Mouse (Mus musculus): ENCODE data around the gene Kctd11.

The Kctd11 gene

DNA sequence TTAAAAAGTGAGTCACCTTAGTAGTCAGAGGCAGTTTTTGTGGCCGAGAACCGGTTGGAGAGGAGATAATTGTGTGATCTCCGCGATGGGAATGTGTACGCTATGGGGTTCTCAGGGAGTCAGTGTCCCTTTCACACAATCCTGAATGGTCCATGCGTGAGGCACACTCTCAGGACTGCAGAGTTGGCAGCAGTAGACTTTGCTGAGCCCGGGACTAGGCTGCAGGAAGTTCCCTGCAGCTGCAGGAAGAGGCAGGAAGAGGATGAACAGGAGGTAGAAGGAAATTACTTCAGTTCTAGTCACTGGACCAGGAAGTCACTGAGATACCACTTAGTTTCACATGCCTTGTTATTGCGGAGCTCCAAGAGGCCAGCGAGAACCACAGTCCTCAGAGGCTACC, 32.1 kb downstream of the Kctd11 start:
- peak in 1 of 2 experiments; percentile 63 for DNase-seq (ENCODE audit: low spot score in 2 of 2)

DNA sequence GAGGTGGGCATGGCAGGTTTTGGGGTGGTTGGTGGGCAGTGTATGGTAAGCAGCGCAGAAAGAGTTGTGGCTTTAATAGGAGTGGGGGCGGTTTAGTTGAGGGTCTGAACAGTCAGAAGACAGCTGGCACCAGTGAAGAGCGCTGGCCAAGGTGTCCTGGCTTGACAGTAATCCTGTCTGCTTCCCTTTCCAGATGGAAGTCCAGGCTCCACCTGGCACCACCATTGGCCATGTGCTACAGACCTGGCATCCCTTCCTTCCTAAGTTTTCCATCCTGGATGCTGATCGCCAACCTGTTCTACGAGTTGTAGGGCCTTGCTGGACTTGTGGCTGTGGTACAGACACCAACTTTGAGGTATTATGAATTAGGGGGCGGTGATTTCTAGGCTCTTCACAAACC, 33.2 kb downstream of the Kctd11 start:
- peak in 1 of 2 experiments; percentile 66 for DNase-seq (ENCODE audit: low spot score in 2 of 2)

DNA sequence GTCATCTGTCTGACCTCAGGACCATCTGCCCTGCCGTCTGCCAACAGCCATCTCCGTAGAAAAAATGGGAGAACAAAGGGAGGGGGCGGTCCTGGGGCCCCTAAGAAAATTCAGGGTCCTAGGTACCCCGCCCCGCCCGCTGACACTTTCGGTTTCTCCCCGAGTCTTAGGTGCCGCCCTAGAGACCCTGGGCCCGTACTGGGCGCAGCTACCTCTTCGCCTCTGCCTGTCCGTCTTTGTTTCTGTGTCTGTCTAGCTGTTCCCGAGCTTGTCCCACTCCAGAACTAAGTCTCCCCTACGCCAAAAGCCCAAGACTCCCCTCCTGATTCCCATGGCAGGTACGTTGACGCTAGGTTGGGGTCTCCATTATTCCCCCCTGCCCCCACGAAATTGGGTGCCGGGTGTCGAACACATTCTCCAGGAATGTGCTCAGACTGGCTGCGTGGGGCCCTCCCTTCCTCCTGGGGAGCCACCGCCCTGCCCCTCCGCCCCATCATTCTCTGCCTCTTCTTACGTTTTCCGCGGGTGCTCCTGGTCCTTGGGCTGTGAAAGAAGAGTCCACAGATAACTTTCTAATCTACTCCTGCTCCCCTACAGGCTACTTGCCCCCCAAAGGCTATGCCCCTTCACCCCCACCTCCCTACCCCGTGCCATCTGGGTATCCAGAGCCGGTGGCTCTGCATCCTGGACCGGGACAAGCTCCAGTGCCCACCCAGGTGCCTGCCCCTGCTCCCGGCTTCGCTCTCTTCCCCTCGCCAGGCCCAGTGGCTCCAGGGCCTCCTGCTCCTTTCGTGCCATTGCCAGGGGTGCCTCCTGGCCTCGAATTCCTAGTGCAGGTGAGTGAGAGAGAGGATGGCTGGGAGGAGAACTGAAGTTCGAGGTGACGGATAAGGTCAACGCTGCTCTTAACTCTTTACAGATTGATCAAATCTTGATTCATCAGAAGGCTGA, 34.2 kb downstream of the Kctd11 start:
- peak; percentile 52 to 77 for DNase-seq (ENCODE audit: low spot score in 2 of 2)

DNA sequence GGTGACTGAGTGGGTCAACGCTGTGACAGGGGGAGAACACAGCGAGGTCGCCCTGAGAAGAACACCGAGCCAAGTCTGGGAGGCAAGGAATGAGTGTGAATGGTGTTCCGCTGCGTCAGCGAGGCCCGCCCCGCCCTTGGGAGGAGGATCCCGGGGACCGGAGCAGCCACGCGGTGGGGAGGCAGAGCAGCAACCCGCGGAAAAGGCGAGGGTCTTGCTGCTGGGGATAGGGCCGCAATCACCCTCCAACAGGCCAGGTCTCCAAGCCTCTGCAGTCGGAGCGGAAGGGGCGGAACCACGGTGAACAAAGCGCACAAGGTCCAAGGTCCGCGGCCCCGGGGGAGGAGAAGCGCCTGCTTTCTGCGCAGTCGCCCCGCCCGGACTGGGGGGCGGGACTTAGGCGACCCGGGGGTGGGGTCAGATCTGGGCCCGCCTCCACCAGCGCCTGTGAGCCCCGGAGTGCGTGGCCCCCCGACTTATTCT, 35.0 kb downstream of the Kctd11 start, which contains the start of gene Plscr3:
Plscr3 (plus strand) TSS at position 179 of the 483 bp plus-strand sequence.
- peak; percentile 94 to 97 for DNase-seq (ENCODE audit: low spot score in 2 of 2)

DNA sequence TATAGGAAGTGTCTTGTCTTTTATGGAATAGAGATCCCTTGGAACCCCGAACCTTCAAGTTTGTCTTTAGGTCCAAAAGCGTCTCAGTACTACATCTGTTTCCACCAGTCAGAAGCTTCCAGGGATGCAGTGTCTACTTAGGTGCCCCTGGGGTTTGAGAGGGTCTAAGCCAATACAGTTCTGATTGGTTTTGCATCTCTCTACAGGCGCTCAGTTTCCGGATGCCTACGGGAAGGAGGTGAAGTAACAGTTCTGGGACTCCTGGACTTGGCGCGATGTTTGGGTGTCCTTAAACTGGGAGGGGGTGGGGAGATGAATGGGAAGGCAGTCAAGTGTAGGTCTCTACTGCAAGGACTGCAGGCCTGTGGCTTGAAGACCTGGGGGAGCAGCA, 42.5 kb downstream of the Kctd11 start:
- peak in 1 of 2 experiments; percentile 20 for DNase-seq (ENCODE audit: low spot score in 2 of 2)

DNA sequence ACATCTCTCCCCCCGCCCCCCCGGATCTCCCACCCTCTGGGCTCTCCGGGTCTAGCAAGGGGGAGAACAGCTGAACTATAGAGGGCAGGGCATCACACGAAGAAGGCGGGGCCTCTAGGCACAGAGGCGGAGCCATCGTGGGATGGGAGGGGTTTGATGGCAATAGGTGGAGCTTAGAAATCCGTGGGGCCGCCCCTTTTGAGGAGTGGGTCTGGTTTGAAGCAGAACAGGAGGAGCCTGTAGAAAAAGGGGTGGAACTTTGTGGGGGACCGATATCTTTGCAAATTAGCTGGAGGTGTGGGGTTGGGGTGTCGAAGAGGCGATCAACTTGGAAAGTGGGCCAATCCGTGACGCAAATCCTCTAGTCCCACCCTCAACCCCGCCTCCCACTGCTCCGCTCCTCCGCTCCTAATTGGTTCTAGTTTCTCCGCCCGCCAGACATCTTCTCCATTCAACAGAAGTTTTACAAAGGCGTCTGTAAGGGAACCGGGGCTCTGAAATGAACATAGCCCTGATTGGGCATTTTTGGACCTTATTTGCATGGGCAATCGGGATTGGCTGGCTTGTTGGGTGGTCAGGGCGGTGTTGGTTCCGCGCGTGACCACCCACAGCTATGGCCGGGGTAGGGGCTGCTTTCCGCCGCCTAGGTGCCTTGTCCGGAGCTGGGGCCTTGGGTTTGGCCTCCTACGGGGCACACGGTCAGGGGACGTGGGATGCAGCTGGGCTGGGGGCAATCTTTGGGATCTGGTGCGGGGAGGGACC, 43.1 kb downstream of the Kctd11 start, which contains the start of gene Tmem256:
Tmem256 (plus strand) TSS at position 563 of the 762 bp plus-strand sequence.
- peak; percentile 93 to 94 for DNase-seq (ENCODE audit: low spot score in 2 of 2)

DNA sequence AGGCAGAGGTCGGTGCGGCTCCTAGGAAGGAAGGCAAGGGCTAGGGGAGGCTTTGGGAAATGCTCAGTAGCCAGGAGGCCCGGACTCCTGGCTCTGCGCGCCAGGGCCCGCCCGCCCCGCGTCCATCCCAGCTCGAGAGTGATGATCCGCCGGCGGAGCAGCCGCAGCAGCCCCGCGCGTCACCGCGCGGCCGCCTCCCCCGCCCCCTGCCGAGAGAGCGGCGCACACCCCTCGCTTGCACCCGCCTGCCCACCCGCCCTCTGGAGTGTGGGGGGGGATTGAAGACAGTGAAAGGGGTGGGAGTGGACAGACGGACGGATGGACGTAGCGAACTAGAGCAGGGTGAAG, 43.6 kb downstream of the Kctd11 start, which contains the start of gene Nlgn2:
Nlgn2 (minus strand) TSS at position 181 of the 348 bp plus-strand sequence.
- DNase-seq (ENCODE audit: low spot score in 2 of 2) = no peak

DNA sequence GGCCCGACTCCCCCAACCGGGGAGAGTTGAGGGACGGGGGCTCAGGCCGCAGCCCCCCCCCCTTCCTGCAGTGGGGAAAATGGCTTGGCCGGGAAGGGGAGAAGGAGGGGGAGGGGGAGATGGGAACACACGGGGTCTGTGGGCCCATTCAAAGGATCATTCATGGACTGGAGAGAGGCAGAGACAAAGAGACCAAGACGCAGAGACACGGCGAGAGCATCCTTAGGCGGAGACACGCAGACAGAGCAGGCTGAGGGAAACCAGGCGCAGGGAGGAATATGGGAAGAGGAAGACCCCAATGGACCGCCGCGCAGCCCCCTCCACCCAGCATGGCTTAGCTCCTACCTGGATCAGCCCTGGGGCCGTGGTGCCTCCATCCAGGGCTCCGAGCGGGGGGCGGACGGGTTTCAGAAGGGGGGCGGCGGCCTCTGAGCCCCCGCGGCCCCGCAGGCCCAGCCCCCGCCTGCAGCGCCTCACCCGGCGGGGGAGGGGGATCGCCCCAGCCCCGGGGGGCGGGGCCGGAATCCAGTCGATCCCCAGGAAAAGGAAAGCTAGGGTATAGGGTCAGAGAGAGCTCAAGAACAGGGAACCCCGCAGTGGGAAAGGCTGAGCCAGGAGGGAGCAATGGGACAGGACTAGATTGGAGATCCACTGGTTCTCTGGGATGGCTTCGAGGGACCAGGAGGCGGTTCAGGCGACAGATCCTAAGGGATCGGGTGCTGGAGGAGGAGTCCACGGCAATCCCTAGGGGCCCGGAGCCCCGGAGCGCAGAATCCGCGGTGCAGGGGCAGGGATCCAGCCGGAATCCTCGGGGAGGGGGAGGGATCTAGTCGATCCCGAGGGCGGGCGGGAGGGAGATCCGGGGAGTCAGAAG, 44.3 kb downstream of the Kctd11 start:
- DNase-seq (ENCODE audit: low spot score in 2 of 2) = peak in 1 of 2 experiments; percentile 72

DNA sequence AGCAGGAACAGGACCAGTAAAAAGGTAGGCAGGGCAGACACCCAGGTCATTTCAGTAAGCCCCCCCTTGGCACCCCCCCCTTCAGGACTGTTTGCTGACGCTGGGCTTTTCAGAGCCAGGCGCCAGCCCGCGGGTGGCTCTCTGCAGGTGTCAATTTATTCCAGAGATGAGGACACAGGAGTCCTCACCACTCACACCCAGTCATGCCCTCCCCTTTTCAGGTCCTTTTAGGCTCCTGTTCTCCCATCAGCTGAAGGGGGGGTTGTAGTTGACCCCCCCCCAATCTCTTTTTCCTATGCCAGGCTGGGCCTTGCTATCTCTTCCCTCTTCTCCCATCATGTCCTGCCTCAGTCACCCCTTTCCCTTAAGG, 45.3 kb downstream of the Kctd11 start:
- DNase-seq (ENCODE audit: low spot score in 2 of 2) = no peak

DNA sequence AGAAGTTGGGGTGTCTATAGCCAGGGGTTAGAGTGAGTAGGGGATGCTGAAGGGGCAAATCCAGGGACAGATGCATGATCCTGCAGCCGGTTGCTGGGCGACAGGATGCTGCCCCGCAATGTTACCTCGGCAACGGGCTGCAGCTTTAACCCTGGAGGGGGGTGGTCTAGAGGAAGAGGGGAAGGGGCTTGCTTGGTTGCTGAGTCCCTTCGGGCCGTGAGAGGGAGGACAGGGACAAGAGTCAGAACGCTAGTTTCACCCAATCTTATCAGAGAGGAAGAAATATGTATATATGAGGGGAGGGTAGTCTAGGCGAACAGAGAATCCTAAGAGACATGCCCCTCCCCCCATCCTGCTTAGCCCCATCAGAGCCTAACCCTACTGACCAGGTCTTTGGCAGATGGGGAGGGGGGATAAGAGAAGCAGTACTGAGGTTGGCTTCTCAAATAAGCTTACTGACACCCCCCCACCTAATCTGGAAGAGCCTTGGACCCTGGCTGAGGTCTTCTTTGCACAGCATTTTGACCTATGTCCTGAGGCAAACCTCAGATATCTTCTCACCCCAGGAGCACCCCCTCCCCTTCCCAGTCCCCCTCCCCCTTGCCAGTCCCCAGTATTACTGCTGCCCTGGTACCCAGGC, 45.8 kb downstream of the Kctd11 start:
- no peak for DNase-seq (ENCODE audit: low spot score in 2 of 2)

DNA sequence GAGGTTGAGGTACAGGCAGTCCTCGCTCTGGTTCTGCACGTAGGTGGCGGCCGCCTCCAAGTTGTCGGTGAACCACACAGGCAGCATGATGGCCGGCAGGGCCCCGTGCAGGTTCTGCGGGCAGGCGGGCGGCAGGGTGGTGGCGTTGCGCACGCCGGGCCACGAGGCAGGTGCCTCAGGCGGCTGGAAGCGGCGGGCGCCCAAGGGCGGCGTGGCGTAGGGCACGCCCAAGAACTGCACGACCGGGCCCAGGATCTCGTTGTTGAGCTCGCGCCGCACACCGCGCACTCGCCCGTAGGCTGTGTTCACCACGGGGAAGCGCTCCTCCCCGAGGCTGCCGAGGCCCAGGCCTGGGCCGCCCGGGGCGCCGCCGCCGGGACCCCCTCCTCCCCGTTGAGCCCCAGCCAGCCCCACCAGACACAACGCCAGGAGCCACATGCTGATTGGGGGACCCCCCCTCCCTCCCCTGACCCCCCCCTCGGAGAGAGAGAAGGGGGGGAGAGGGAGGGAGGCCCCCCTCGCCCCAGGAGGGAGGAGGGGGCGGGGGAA, 47.1 kb downstream of the Kctd11 start:
- peak; percentile 65 to 86 for DNase-seq (ENCODE audit: low spot score in 2 of 2)

DNA sequence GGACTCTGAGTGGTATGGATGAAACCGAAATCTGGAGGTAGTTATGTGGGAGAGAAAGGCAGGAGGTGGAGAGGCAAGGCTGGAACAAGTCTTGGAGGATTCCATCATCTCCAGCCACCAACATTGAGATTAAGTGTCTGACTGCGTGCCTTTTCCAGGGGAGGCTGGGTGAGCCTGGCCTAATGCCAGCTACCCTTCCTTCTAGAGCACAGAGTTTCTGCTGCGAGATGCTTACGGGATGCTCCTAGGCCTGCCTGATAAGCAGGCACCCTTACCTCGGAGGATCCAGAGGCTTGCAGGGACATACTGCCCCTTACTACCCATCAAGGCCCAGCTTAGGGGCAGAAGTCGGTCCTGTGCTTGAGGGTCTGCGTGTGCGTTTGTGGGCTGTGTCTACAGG, 47.7 kb downstream of the Kctd11 start:
- no peak for DNase-seq (ENCODE audit: low spot score in 2 of 2)

DNA sequence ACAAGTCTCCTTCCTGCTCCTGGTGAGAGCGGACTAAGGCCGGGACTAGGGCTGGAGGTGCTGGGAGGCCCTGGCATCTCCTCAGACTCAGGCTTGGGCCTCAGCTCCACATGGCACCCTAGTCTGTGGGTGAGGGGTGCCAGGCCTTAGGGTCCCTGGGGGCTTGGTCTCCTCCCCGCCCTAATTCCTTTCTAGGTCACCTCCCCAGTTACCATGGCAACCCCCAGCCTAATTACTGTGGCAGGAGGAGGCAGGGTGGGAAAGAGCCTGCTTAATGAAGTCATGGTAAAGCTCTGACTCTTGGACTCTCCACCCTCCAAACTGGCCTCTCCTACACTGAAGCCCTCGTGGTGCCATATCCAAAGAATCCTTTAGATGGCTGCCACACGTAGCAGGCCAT, 52.4 kb downstream of the Kctd11 start:
- DNase-seq (ENCODE audit: low spot score in 2 of 2) = no peak

Measured in spleen, postnatal 4 days (tissue).